In the genomic region with DNA sequence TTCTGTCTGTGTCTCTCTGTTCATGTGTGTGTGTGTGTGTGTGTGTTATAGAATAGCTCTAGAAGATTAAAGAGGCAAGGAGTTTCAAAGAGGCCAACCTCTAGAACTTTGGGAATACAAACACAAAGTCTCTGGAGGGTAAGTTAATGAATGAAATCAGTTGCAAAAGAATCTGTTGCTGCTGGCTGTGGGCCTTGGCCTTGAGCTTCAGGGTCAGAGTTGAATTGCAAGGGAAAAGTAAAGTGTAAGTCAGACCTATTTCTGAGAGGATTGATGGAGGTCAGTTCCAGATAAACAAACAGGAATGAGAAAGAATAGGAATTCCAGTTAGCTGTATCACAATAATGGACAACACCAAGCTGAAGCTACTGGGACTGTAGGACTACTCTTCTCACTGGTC, we compare ENCODE assay signal across 21 mouse cellular contexts.
DNase-seq lines count a peak whose midpoint lies in the region; ATAC-seq lines count a peak whose summit lies in the region.
"Had no signal": no experiment of that assay in that cellular context is flagged by ENCODE, and none has a peak within 500 bp of the region (broad histone marks: within the 10 kb centered on the region; RNA-seq: fewer than 3 reads in every experiment).

No protein-coding gene starts in this region.

- no peaks in the 10 kb centered on the region for H3K36me3 ChIP-seq in kidney, embryonic 16.5 days (ENCODE audit: insufficient read depth, low read length)
- H3K36me3 ChIP-seq: embryonic facial prominence, embryonic 15.5 days; heart, embryonic 15.5 days; midbrain, embryonic 12.5 days; stomach, embryonic 15.5 days had no signal

- H3K9me3 ChIP-seq in kidney, embryonic 16.5 days (ENCODE audit: low read length): no peaks in the 10 kb centered on the region
- H3K9me3 ChIP-seq: embryonic facial prominence, embryonic 15.5 days; heart, embryonic 15.5 days; midbrain, embryonic 12.5 days; stomach, embryonic 15.5 days had no signal

- no peak for ATAC-seq in kidney, embryonic 16.5 days (ENCODE audit: low FRiP score, low TSS enrichment)
- ATAC-seq: forebrain, embryonic 14.5 days had no signal

- H3K4me2 ChIP-seq in kidney, embryonic 16.5 days (replicated peaks; ENCODE audit: low read depth, low read length): no peak overlapping the region
- H3K4me2 ChIP-seq: embryonic facial prominence, embryonic 15.5 days; heart, embryonic 15.5 days; hindbrain, embryonic 14.5 days; liver, embryonic 11.5 days; midbrain, embryonic 12.5 days; stomach, embryonic 15.5 days had no signal

- no peak overlapping the region for H3K9ac ChIP-seq in kidney, embryonic 16.5 days (replicated peaks; ENCODE audit: low read length)
- H3K9ac ChIP-seq: embryonic facial prominence, embryonic 15.5 days; heart, embryonic 15.5 days; hindbrain, embryonic 14.5 days; midbrain, embryonic 12.5 days; stomach, embryonic 15.5 days had no signal

- DNase-seq in kidney, adult 18-20 months: peak; percentile 2
- peak; percentile 10 for DNase-seq in ovary, postnatal 36 days (ENCODE audit: low spot score)
- no peak for DNase-seq in ovary, postnatal 14 days (ENCODE audit: low spot score)
- DNase-seq in kidney, postnatal 14 days: peak; percentile 24
- no peak for DNase-seq in lung, postnatal 10 days
- DNase-seq in retina, postnatal 1 day: no peak
- DNase-seq: cerebellum, adult 11 months; cerebellum, adult 9-11 months; heart, postnatal 4 days; layer of hippocampus, postnatal 36 days; lung, adult 18-20 months; lung, postnatal 14 days; thymus, postnatal 4 days had no signal

- H3K4me3 ChIP-seq in kidney, embryonic 16.5 days (ENCODE audit: low read length): no peak overlapping the region
- H3K4me3 ChIP-seq: embryonic facial prominence, embryonic 15.5 days; heart, embryonic 15.5 days; midbrain, embryonic 12.5 days; stomach, embryonic 15.5 days had no signal

- no peaks in the 10 kb centered on the region for H3K4me1 ChIP-seq in kidney, embryonic 16.5 days (ENCODE audit: insufficient read depth, low read length)
- H3K4me1 ChIP-seq: embryonic facial prominence, embryonic 15.5 days; heart, embryonic 15.5 days; midbrain, embryonic 12.5 days; stomach, embryonic 15.5 days had no signal

- no peaks in the 10 kb centered on the region for H3K27me3 ChIP-seq in kidney, embryonic 16.5 days (ENCODE audit: insufficient read depth, low read length)
- H3K27me3 ChIP-seq: embryonic facial prominence, embryonic 15.5 days; heart, embryonic 15.5 days; midbrain, embryonic 12.5 days; stomach, embryonic 15.5 days had no signal

- no peak overlapping the region for H3K27ac ChIP-seq in kidney, embryonic 16.5 days (ENCODE audit: low read length)
- H3K27ac ChIP-seq: embryonic facial prominence, embryonic 15.5 days; heart, embryonic 15.5 days; hindbrain, embryonic 14.5 days; midbrain, embryonic 12.5 days; stomach, embryonic 15.5 days had no signal

Comparison
In these comparisons a context has a peak if more than half of its experiments do, and no peak if none do; other contexts are left out.
1. DNase-seq: peak in kidney, adult 18-20 months (single experiment), ovary, postnatal 36 days (single experiment) and kidney, postnatal 14 days (single experiment); none in ovary, postnatal 14 days (single experiment), lung, postnatal 10 days (single experiment) and retina, postnatal 1 day (single experiment).